Mouse (Mus musculus) cerebellum, adult 18-20 months (tissue): ENCODE results near the gene Lypd6.
A peak's percentile ranks its signal among the peaks of the same experiment; 100 is the strongest.

ENCODE experiments used
- DNase-seq, 2 experiments: peaks; one replicate each; pipeline ENCODE4 v3.0.0; 2021

Gene Lypd6

DNA sequence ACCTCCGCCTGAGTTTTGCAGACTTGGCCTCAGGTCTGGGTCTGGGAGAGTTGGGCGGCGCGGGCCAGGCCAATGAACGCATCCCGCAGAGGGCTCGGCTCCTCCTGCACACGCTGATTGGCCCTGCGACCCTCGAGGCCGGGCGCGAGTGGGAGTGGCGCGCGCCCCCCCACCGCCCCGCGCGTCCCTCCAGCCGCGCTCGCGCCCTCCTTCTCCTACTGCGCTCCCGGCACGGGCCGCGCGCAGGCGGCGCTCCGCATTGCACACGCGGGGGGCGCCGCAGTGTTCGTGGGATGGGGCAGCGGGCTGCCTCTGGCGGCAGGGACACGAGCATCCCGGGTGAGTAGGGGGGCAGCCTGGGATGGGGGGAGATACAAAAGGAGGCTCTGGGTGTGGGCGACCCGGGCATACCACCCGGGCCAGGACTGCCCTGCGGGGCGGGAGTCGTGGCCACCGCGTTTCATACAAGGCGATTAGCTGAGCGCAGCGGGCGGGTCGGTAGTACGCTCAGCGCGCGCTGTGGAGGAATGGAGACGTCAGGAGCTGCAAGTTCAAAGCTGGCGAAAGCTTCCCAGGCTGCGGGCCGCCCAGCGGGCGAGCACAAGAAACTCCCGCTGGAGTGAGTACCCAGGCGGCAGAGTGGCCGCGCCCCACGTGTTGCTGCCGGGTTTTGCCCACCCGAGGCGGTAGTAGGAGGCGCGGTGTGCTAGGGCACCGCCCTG lies at the start of gene Lypd6:
Lypd6 (plus strand) TSS at position 184 of the 722 bp plus-strand sequence.
- peak; percentile 12 to 15 for DNase-seq

DNA sequence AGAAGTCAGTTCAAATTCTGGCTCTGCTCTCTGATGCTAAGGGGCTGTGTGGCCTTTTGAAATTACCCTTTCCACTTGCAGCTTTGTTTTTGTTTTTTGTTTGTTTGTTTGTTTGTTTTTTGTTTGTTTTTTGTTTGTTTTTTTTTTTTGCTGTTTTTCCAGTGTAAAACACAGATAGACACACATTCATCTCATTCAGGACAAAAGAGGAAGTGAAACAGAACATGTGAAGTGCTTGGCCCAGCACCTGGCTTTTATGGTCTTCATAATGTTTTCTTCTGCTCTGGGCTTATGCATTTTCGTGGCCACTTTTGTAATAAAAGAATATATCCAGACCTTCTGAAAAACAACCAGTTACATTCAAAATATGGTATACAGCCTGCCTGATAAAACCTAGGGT lies 46.8 kb upstream of the Lypd6 start:
- no peak for DNase-seq

DNA sequence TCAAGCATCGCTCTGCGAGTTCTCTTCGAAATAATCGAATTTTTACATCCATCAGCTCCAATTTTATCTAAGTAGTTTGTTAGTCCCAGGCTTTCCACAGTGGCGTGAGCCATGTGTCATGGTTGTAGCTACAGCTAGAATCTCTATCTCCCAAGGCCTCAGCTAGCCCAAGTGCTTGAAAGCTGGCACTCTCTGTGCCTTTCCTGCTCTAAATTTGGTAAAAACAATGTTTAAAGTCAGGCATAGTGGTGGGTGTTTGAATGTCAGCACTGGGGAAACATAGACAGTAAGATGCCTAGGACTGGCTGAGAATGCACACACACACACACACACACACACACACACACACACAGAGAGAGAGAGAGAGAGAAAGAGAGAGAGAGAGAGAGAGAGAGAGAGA lies 40.7 kb upstream of the Lypd6 start:
- no peak for DNase-seq

DNA sequence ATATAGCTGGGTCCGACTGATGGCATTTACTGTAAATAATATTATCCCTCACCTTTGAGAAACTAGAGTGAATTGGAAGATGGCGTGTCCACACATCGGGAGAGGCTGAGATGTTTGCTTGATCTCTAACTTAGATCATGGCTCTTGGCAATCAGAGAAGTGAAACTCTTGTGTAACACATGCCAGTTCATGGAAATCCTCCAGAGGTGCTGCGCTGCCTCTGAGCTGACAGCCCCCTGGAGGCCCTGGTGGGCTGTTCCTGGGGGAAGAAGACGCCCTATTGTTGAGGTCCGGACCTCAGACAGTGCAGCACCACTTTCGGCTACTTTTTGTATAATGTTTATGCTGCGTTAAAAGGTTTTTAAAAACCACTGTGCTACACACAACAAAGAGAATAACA lies 37.3 kb upstream of the Lypd6 start:
- DNase-seq: no peak

DNA sequence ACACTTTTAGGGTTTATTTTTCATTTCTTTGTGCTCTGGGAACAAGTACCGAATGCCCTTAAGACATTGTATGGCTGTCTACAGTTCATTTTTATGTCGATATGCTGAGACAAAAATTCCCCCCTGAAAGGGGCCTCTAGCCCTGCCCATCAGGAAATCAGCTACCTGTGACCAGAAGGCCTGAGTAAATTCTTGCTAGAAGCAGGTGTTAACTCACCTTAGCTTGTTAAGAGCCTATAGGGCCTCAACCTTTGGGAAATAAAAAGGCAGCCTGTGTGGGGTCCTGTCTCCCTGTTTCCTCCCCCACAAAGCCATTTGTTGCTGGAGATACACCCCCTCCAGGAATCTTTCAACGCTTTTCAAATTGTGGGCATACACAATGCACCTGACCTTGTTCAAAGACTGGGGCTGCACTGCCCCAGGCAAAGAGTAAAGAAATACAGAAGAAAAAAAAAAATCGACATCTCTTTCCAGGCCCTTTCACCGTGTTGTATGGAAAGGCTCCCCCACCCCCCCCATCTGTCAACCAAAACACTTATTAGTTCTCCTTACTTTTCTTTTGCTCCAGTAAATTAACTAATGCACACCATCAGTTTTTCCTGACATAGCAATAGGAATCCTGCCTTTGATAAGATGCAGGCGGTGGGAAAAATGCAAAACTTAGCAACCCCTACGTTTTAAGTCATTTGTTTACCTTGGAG lies 21.9 kb upstream of the Lypd6 start:
- DNase-seq: no peak

DNA sequence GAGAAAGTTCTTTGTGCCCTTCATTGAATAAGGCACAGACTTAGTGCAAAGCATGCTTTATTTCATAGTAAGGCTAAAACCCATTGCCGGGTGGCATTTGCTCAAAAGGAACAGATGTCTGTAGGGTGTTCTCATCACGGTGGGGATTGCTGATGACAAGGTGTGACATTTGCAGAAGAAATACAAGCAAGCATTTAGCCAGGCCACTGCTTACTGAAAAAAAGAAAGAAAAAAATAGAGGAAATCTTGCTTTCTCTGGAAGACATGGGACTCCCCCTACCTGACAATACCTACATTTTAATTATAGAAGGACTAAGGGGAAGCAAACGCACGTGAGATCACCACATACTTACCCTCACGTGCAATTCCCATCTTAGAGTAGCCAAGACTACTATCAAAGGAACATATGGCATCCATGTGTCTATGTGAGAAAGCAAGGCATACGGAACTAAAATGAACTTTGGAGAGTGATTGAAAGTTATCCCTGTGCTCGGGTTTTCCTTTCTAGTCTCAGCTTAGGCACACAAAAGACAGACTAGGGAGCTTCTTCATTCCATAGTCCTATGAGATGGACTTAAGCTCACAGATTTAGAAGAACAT lies 21.3 kb upstream of the Lypd6 start:
- no peak for DNase-seq

DNA sequence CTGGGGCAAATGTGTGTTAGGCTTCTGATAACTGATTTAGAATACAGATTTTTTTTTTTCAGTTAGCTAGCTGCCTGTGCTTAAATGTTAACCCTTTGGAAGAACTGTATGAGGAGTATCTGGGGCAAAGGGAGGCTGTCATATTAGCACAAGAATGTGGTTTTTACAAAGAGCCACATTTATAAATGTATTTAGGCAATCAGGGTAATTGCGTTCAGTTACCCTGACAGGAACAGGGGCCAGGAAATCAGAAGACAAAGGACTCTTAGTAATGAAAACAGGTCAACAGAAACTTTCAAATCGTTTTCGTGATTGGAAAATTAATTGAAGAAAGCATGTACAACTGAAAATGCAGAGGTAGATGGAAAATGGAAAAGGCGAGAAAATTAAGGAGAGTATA lies 20.4 kb upstream of the Lypd6 start:
- DNase-seq: no peak

DNA sequence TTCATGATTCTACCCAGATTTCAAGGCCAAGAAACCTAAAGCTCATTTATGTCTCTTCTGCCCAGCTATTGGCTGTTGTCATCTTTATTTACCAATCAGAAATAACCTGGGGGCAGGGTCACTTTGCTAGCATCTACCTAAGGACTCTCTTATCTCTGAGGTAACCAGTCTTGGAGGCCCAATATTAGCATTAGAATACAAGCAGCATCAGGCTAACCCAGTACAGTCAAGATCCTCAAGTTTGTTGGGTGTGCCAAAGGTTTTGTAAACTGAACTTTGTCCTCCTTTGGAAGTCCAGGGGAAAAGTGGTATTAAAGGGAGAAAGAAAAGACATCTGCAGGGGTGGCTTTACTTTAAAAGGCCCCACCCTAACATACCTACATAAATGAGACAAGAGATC lies 17.8 kb upstream of the Lypd6 start:
- DNase-seq: no peak

DNA sequence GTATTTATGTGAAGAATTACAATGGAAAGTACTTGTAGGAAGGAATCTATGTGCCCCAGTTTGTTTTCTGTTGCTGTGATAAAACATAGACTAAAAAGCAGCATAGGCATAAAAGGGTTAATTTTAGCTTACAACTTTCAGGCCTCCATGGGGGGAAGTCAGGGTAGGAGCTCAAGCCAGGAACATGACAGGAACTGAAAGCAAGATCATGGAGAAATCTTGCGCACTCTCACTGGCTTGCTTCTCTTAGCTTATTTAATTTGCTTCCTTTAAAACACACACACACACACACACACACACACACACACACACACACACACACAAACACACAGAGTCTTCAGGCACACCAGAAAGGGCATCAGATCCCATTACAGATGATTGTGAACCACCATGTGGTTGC lies 12.3 kb upstream of the Lypd6 start:
- DNase-seq: no peak

DNA sequence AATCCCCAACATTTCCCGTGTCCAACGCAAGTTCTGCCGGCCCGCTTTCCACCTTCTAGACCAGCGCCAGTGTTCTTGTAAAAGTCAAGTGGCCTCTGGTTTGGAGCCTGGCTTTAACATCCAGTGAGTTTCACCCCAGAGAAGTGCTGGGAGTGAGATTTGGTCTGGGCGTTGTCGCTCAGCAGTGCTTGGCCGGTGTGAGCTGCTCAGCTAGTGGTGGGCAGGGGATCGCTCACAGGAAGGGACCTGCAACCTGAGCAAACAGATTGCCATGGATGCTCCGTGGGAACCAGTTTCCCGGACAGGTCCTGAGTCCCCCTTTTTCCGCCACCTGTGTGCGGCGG lies 355 bp upstream of the Lypd6 start:
- no peak for DNase-seq

DNA sequence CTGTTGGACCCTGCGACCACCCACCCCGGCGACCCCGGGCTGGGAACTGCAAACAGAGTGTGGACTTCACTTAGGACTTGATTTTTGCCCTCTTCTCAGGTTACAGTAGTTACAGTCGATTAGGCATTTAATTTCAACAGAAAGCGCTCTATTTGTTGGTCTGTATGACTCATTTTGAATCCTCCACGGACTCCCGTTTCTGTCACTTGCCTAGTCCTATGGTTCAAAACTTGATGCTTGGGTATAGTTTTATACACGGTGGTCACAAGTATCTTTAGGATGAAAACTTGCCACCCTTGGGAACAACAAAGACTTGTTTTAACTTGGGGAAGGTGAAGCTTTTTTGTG lies 713 bp downstream of the Lypd6 start:
- no peak for DNase-seq

DNA sequence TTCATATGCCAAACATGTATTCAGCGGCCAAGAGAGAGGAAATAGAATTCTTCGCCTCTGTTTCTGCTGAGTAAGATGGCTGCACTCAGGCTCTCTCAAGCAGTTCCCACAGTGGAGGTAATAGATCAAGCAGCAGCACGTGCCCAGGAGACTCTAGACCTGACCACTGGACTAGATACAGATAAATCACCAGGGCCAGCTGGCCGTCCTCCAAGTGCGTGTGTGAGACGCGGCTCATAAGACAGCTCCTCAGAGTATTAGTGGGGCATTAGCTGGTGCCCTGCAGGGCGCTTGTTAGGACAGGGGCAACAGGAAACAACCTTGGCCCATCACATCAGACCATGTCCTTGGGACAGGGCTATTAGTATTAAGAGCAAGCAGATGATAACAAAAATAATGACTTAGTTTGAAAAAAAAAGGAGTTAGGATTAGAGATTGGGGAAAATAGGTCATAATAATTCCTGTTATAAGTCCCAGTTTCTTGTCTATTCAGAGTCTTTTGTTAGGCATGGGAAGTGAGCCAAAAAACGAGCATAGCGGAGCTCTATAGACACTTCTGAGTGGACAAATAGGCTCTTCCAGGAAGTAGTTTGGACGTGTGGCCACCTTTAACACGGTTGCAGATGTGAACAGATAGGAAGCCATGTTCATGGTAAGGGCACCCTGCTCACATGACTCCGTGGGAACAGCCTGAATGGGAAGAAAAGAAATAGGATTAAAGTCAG lies 3.5 kb downstream of the Lypd6 start:
- DNase-seq: peak in 1 of 2 experiments; percentile 10

DNA sequence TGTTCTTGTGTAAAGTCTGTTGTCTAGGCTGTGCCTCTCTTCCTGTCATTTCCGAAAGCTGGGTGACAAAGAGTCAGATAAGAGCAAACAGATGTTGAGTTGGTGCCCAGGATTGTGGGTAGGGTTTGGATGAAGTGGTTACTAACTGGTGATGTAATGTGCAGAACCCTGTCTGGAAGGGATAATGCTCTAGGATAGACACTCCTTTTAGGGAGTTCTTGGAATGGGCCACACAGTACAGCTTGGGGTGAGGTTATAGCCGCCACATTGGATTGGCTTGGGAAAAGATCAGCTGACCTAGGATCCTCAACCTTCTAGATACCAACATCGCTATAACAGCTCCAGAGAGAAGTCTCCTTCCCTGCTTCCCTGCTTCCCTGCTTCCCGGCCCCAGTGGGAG lies 5.9 kb downstream of the Lypd6 start:
- no peak for DNase-seq

DNA sequence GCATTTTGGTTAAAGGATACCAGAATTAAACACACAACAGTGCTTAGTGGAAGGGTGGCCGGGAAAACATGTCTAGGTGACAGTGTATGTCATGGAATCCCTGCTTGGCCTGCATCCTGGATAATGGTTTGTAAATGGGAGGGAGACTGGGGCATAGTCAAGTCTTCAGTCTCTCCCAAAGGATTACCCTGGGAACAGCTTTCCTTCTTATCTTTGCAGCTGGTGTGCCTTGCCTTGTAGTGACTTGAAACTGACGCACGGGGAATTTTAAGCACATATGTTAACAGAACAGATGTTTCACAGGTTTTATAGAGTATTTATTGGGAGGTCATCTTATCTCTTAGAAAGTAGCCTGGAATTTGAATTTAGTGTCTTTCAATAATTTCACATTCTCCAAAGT lies 18.5 kb downstream of the Lypd6 start:
- DNase-seq: no peak

DNA sequence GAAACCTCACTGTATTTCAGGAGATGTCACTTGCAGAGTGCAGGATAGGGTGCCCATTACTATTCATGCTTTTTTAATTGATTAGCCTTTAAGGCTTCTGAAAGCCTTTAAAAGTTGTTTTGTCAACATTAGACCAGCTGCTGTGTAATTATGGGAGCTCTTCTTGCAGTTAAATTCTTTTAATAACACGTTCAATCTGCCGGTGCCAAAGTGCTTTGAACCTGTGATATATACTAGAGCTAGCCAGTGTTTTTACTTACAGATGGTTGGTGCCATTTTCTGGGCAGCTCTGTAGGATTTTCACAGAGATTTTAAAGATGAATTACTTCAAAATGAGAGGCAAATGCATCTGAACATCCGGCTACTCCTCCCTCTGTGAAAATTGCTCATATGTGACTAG lies 21.5 kb downstream of the Lypd6 start:
- DNase-seq: no peak

DNA sequence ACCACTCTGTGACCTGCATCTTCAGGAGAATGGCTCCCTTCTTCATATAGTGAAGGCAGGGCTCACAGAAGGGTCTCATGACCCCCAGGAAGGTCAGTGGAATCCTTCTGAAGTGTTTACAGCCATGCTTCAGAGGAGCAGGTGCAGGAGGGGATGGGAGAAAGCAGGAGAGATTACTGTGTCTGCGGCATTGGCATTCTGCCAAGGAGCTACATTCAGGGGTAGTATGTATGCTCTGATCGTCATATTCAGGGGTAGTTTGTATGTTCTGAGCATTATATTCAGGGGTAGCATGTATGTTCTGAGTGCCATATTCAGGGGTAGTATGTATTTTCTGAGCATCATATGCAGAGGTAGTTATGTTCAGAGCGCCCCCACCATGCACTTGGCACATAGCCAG lies 30.1 kb downstream of the Lypd6 start:
- DNase-seq: no peak

DNA sequence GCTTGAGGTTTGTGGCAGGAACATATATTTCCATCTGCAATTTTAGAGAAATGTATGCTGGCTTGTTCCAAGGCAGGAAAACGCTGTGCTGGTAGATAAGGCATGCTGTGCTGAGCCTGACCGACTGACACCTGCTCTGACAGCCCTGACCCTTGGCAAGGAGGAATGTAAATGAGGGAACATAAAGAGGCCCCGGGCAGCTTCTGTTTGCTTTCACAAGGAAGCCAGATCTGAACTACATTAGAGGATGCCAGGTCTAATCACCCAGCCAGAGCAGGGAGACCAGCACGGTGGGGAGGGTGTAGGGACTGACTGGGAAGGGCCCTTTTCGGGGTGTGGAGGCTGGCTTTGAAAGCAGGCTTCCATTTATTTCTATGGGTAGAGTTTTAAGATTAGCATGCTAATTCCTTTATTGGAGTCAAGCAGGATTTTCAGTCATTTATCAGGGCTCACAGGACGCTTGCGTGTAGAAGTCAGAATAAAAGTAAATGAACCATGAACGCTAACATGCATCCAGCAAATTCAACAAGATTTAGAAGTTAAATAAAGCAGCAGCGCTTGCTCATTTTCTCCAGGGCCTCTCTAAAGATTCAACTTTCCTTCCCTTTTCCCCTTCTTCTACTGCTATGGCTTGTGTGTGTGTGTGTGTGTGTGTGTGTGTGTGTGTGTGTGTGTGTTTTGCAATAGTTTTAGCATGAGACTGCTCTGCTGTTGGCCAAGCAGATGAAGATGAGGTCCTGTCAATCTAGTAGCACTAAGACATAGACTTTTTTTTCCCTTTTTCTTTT lies 34.3 kb downstream of the Lypd6 start:
- DNase-seq: no peak

DNA sequence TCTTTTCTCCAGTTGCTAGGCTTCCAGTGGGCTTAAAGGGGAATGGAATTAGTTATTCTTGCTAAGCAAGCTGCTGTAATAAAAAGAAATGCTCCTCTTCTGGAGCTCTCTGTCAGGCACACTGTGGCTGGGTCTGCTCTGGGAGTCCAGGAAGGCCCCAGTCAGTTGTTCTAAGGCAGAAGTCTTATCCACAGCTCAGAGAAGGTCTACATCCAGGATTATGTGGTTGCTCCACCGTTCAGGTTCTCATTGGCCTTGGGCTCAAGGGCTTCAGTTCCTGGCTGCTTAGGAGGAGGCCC lies 34.9 kb downstream of the Lypd6 start:
- no peak for DNase-seq

DNA sequence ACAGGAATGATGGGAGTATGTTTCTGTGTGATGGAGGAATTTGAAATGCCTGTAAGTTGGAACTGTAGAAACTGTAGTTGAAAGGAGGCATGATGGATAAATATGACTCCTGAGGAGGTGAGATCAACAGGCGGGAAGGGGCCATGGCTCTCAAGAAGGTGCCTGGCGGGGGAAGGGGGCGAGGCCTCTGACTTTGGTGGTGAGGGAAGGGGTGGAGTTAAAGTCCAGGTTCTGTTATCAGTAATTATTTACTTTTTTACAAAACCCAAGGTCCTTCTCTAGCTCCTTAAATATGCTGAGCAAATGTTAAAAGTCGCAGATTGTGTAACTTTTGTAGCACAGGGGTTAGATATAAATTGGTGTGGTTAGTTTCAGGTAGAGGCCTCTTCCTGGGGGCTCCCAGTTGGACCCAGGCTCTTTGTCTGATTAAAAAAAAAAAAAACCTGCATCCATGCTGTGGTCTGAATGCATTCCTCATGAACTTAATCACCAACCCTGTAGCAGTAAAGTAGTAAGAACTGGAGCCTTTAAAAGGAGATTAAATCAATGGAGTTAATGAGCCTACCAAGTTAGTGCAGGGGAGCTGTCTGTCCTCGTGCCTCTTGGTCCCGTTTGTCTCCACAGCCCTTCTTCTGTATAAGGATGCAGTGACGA lies 37.7 kb downstream of the Lypd6 start:
- DNase-seq: no peak

DNA sequence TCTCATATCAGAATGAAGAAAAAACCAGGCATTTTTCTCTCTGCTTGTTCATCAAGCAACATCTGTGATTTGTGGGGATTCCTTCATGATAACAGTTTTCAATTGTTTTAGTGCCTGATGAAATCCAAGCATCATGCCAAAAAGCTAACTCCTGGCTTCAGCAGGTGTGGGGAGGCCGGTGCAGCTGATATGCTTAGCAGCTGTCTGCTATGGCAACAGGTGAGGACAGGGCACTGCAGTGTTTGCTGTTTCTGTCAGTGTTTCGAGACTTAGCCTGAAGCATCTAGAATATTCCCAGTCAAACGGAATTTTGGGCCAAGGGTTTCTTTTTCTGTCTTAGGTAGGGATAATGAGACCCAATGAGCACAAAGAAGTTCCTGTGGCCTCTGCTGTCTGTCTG lies 39.4 kb downstream of the Lypd6 start:
- no peak for DNase-seq

DNA sequence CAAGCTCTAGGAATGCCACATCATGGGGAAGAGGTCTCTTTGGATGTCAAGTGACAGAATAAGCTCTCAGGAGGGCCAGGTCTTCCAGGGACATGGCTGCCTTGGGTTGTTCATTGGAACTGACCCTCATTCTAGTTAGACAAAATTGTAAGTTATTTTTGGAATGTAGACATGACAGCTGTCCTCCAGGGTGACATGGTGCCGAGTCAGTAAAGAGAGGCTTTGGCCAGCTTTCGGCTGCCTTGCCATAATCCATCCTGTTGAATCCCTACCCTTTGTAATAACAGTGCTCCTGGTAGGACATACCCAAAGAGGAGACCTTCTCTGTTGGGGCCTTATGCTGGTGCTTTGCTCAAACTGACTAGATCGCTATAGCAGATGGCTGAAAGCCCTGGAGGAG lies 39.8 kb downstream of the Lypd6 start:
- no peak for DNase-seq

DNA sequence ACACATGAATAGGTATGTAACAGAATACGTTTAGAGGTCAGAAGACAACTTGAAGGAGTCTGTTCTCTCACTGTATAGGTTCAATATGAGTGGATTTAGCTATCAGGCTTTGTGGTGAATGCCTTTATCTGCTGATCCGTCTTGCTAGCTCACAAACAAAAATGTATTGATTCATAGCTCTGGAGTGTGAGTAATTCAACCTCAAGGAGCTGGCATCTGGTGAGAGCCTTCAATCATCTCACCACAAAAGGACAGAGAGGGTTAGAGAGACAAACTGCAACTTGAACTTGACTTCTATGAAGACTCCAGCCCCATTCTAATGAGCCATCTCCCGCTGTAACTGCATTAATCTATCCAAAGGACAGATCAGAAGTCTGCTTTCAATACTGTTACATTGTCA lies 40.6 kb downstream of the Lypd6 start:
- no peak for DNase-seq

DNA sequence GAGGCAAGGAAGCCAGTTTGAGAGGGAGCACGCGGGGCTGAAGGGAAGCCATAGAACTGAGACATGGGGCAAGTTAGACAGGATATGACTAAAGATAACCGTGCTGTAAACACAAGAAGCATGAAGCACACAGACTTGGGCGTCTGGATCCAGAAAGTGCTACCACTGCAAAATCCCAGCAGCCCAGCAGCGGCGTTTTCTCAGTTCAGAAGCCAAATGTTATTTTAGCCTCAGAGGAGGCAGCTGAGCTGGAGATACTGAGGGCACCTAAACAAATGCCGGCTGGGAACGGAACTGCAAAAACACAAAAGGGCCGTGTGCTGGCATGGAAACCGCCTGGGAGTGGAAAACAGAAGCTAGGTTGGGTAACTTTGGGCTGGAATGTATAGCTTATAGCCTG lies 43.9 kb downstream of the Lypd6 start:
- DNase-seq: no peak
